8 mouse cellular contexts compared by ENCODE assay signal in genomic region chr2:103670276-103670680, GRCm38 (mm10).
DNase-seq lines count a peak whose midpoint lies in the region; ATAC-seq lines count a peak whose summit lies in the region.

No protein-coding gene starts in this region.

- peak; percentile 62 for DNase-seq in kidney, adult 11 months
- peak; percentile 65 to 84 for DNase-seq in frontal cortex, adult 2 months (ENCODE audit: extremely low spot score in 1 of 2, low spot score in 1 of 2)
- DNase-seq in heart, postnatal 25 days (ENCODE audit: low spot score), result peak; percentile 68
- peak; percentile 64 to 77 for DNase-seq in layer of hippocampus, postnatal 10 days (ENCODE audit: low spot score in 2 of 2)
- peak; percentile 42 for DNase-seq in urinary bladder, adult 2 months (ENCODE audit: low spot score)

- H3K27me3 ChIP-seq in kidney, embryonic 15.5 days, result no peaks in the 10 kb centered on the region
- no peaks in the 10 kb centered on the region for H3K27me3 ChIP-seq in midbrain, embryonic 12.5 days

- no peaks in the 10 kb centered on the region for H3K9me3 ChIP-seq in kidney, embryonic 15.5 days (replicated peaks)
- H3K9me3 ChIP-seq in midbrain, embryonic 12.5 days, result no peaks in the 10 kb centered on the region

- no peak overlapping the region for H3K27ac ChIP-seq in kidney, embryonic 15.5 days
- 0 out of 2 replicates have a peak overlapping the region, but pooled peaks have one; percentile 8 for H3K27ac ChIP-seq in midbrain, embryonic 12.5 days (replicated peaks)

- no peak for ATAC-seq in kidney, embryonic 15.5 days (replicated peaks; ENCODE audit: low FRiP score)
- ATAC-seq in midbrain, embryonic 12.5 days (ENCODE audit: low FRiP score, low read depth), result peak; percentile 69
- ATAC-seq in inflammation-experienced regulatory T-cells, adult 6 months, result no peak

- WGBS in kidney, embryonic 15.5 days, result 75% methylated on average over 3 of the region's 3 CpGs
- 53% methylated on average over 3 of the region's 3 CpGs for WGBS in midbrain, embryonic 12.5 days

- no peak overlapping the region for H3K4me3 ChIP-seq in kidney, embryonic 15.5 days (replicated peaks)
- no peak overlapping the region for H3K4me3 ChIP-seq in midbrain, embryonic 12.5 days

- H3K36me3 ChIP-seq in kidney, embryonic 15.5 days, result no peaks in the 10 kb centered on the region
- H3K36me3 ChIP-seq in midbrain, embryonic 12.5 days, result no peaks in the 10 kb centered on the region

- H3K4me2 ChIP-seq in kidney, embryonic 15.5 days, result no peak overlapping the region
- H3K4me2 ChIP-seq in midbrain, embryonic 12.5 days (replicated peaks), result no peak overlapping the region

- no peak overlapping the region for H3K9ac ChIP-seq in kidney, embryonic 15.5 days
- H3K9ac ChIP-seq in midbrain, embryonic 12.5 days (replicated peaks), result no peak overlapping the region

- peaks cover 27% of the 10 kb centered on the region for H3K4me1 ChIP-seq in kidney, embryonic 15.5 days
- H3K4me1 ChIP-seq in midbrain, embryonic 12.5 days, result peaks cover 29% of the 10 kb centered on the region

- intact Hi-C loops in heart, postnatal 25 days (cut with DNase I), result no loop called here
